9 mouse cellular contexts compared by ENCODE assay signal in the genomic region with DNA sequence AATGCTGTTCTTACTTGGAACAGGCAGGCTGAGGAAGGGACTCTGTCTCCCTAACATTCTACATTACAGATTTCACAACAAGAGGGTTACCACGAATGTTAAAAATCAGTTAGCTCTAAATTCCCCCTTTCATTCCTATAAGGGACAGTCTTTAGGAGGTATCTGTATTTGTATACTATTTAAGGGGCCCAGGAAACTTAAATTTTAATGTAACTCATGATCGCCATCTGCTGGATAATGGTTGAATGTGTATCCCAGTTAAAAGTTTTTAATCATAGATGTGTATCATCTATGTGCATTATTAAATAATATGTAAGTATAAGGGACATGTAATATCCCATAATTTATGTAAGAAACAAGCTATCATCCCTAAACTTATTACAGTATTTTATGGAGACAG.
DNase-seq lines count a peak whose midpoint lies in the region; ATAC-seq and TF ChIP-seq lines count a peak whose summit lies in the region.
"Had no signal": no experiment of that assay in that cellular context is flagged by ENCODE, and none has a peak within 500 bp of the region (broad histone marks: within the 10 kb centered on the region; RNA-seq: fewer than 3 reads in every experiment).

No protein-coding gene starts in this region.

- 7% methylated on average over 2 of the region's 2 CpGs for WGBS in forebrain, embryonic 12.5 days
- WGBS in forebrain, embryonic 11.5 days, result 16% methylated on average over 2 of the region's 2 CpGs

- H3K27me3 ChIP-seq in forebrain, embryonic 12.5 days, result no peaks in the 10 kb centered on the region
- no peaks in the 10 kb centered on the region for H3K27me3 ChIP-seq in forebrain, embryonic 11.5 days (ENCODE audit: control insufficient read depth, insufficient read depth, low read length)

- H3K36me3 ChIP-seq in forebrain, embryonic 12.5 days (replicated peaks), result 0 out of 2 replicates have a peak, but pooled peaks cover 14% of the 10 kb centered on the region
- H3K36me3 ChIP-seq in forebrain, embryonic 11.5 days (ENCODE audit: control insufficient read depth, insufficient read depth, low read length), result no peaks in the 10 kb centered on the region

- H3K4me2 ChIP-seq in forebrain, embryonic 12.5 days, result no peak overlapping the region
- H3K4me2 ChIP-seq in forebrain, embryonic 11.5 days (ENCODE audit: low read depth, low read length, severe bottlenecking), result no peak overlapping the region

- DNase-seq in forebrain, embryonic 11.5 days (ENCODE audit: low spot score), result no peak
- DNase-seq in layer of hippocampus, adult 2 months (ENCODE audit: low spot score in 2 of 2), result no peak
- DNase-seq in layer of hippocampus, adult 9-11 months, result no peak
- no peak for DNase-seq in urinary bladder, postnatal 25 days (ENCODE audit: low spot score)
- no peak for DNase-seq in layer of hippocampus, adult 9-10 months (ENCODE audit: low spot score)

- H3K4me1 ChIP-seq in forebrain, embryonic 12.5 days, result no peaks in the 10 kb centered on the region
- H3K4me1 ChIP-seq in forebrain, embryonic 11.5 days (replicated peaks; ENCODE audit: control insufficient read depth, insufficient read depth, low read length), result no peaks in the 10 kb centered on the region

- H3K9ac ChIP-seq in forebrain, embryonic 12.5 days, result no peak overlapping the region
- H3K9ac ChIP-seq in forebrain, embryonic 11.5 days (ENCODE audit: low read length), result no peak overlapping the region

- no peak overlapping the region for H3K27ac ChIP-seq in forebrain, embryonic 12.5 days
- H3K27ac ChIP-seq in forebrain, embryonic 11.5 days (ENCODE audit: low read depth, low read length), result no peak overlapping the region
- H3K27ac ChIP-seq in layer of hippocampus, adult 2 months, result no peak overlapping the region

- H3K9me3 ChIP-seq in forebrain, embryonic 12.5 days, result no peaks in the 10 kb centered on the region
- H3K9me3 ChIP-seq in forebrain, embryonic 11.5 days (ENCODE audit: control insufficient read depth, low read length), result no peaks in the 10 kb centered on the region

- peak; percentile 84 for TF ChIP-seq CTCF in layer of hippocampus, adult 2 months (conservative IDR thresholded peaks at IDR 0.05)

- 0 out of 2 replicates have a peak, but pooled peaks have one; percentile 27 for ATAC-seq in forebrain, embryonic 12.5 days (ENCODE audit: low FRiP score)
- no peak for ATAC-seq in forebrain, embryonic 11.5 days (replicated peaks; ENCODE audit: low FRiP score)
- ATAC-seq in activated CD4-positive, CD25-positive, alpha-beta regulatory T cell, adult 4 months, result peak; percentile 49
- peak; percentile 72 for ATAC-seq in megakaryocyte progenitor cell, adult 5-6 weeks (replicated peaks; ENCODE audit: poor library complexity)

- no peak overlapping the region for H3K4me3 ChIP-seq in forebrain, embryonic 12.5 days (replicated peaks)
- no peak overlapping the region for H3K4me3 ChIP-seq in forebrain, embryonic 11.5 days (ENCODE audit: low read depth, low read length)
- H3K4me3 ChIP-seq in layer of hippocampus, adult 2 months, result no peak overlapping the region
- H3K4me3 ChIP-seq: myocyte had no signal
